Mouse (Mus musculus): ENCODE results near the gene Unc5a.

Unc5a gene

GRCm38 (mm10) chr13:55013702-55014344 lies 64.6 kb downstream of the Unc5a start:
- no peaks in the 10 kb centered on the region for H3K9me3 ChIP-seq (ENCODE audit: low read length)
- no peaks in the 10 kb centered on the region for H3K36me3 ChIP-seq (ENCODE audit: insufficient read depth, low read length)
- TF ChIP-seq POU5F1 (IDR thresholded peaks at IDR 0.05; ENCODE audit: borderline replicate concordance, low read length) = no peak
- TF ChIP-seq CTCF (conservative IDR thresholded peaks at IDR 0.05; ENCODE audit: low read length) = 0 out of 2 replicates have a peak, but pooled peaks have one; percentile 7

GRCm38 (mm10) chr13:55014451-55014850 lies 65.2 kb downstream of the Unc5a start:
- H3K27me3 ChIP-seq (ENCODE audit: insufficient read depth, low read length) = peaks cover 50% of the 10 kb centered on the region
- H3K9me3 ChIP-seq (ENCODE audit: low read length) = no peaks in the 10 kb centered on the region
- no peaks in the 10 kb centered on the region for H3K36me3 ChIP-seq (ENCODE audit: insufficient read depth, low read length)
- TF ChIP-seq POU5F1 (IDR thresholded peaks at IDR 0.05; ENCODE audit: borderline replicate concordance, low read length) = no peak
- no peak for TF ChIP-seq NANOG (IDR thresholded peaks at IDR 0.05; ENCODE audit: borderline replicate concordance, low read length)
- TF ChIP-seq CTCF (conservative IDR thresholded peaks at IDR 0.05; ENCODE audit: low read length) = no peak
- H3K4me1 ChIP-seq (replicated peaks; ENCODE audit: low read depth, low read length) = peaks cover 35% of the 10 kb centered on the region
- no peak overlapping the region for H3K4me3 ChIP-seq (replicated peaks; ENCODE audit: low read length)

More at GRCm38 (mm10) chr13:55013702-55014344, 64.6 kb downstream of the Unc5a start:
- Histone ChIP-seq H3K27me3 (ENCODE audit: insufficient read depth, low read length) (peaks cover 56% of the 10 kb centered on the region), H3K4me3 (replicated peaks; ENCODE audit: low read length) (0 out of 2 replicates have a peak overlapping the region, but pooled peaks have one; percentile 71), H3K4me1 (replicated peaks; ENCODE audit: low read depth, low read length) (peaks cover 35% of the 10 kb centered on the region)

- Histone ChIP-seq H3K27me3 (ENCODE audit: insufficient read depth, low read length) (peaks cover 32% of the 10 kb centered on the region), H3K4me1 (replicated peaks; ENCODE audit: low read depth, low read length) (peaks cover 37% of the 10 kb centered on the region), H3K4me3 (replicated peaks; ENCODE audit: low read length) (no peak overlapping the region), H3K36me3 (ENCODE audit: insufficient read depth, low read length) (no peaks in the 10 kb centered on the region), H3K9me3 (ENCODE audit: low read length) (no peaks in the 10 kb centered on the region)
- no peak for TF ChIP-seq NANOG (IDR thresholded peaks at IDR 0.05; ENCODE audit: borderline replicate concordance, low read length)
- TF ChIP-seq POU5F1 (IDR thresholded peaks at IDR 0.05; ENCODE audit: borderline replicate concordance, low read length) = no peak
- TF ChIP-seq CTCF (conservative IDR thresholded peaks at IDR 0.05; ENCODE audit: low read length) = no peak
These were observed 68.1 kb downstream of the Unc5a start for GRCm38 (mm10) chr13:55017154-55017897.

- Histone ChIP-seq H3K9me3 (ENCODE audit: low read length) (no peaks in the 10 kb centered on the region), H3K36me3 (ENCODE audit: insufficient read depth, low read length) (no peaks in the 10 kb centered on the region), H3K27me3 (ENCODE audit: insufficient read depth, low read length) (peaks cover 25% of the 10 kb centered on the region), H3K4me3 (replicated peaks; ENCODE audit: low read length) (no peak overlapping the region), H3K4me1 (replicated peaks; ENCODE audit: low read depth, low read length) (peaks cover 37% of the 10 kb centered on the region)
- TF ChIP-seq POU5F1 (IDR thresholded peaks at IDR 0.05; ENCODE audit: borderline replicate concordance, low read length) (no peak), NANOG (IDR thresholded peaks at IDR 0.05; ENCODE audit: borderline replicate concordance, low read length) (no peak), CTCF (conservative IDR thresholded peaks at IDR 0.05; ENCODE audit: low read length) (no peak)
These were observed 68.8 kb downstream of the Unc5a start for GRCm38 (mm10) chr13:55017898-55018599.

DNA sequence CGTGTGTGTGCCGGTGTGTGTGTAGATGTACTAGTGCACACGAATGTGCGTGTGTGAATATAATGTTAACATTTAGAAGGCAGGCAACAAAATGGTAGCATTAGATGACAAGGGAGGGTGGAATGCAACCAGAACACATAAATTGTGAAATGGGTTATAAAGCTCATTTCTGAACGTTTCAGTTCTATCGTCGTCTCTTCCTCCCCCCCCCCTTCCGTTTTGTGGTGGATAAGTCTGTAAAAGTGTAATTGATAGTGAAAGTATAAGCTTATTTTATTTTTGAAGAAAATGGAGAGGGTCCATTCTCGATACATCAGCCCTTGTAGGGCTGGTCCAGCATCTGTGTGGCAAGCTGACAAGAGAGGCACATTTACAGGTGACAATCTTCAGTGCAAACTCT lies 69.5 kb downstream of the Unc5a start:
- Histone ChIP-seq H3K4me3 (replicated peaks; ENCODE audit: low read length) (no peak overlapping the region), H3K27me3 (ENCODE audit: insufficient read depth, low read length) (peaks cover 19% of the 10 kb centered on the region), H3K9me3 (ENCODE audit: low read length) (no peaks in the 10 kb centered on the region), H3K4me1 (replicated peaks; ENCODE audit: low read depth, low read length) (peaks cover 36% of the 10 kb centered on the region), H3K36me3 (ENCODE audit: insufficient read depth, low read length) (no peaks in the 10 kb centered on the region)
- TF ChIP-seq NANOG (IDR thresholded peaks at IDR 0.05; ENCODE audit: borderline replicate concordance, low read length) (no peak), POU5F1 (IDR thresholded peaks at IDR 0.05; ENCODE audit: borderline replicate concordance, low read length) (no peak), CTCF (conservative IDR thresholded peaks at IDR 0.05; ENCODE audit: low read length) (no peak)

DNA sequence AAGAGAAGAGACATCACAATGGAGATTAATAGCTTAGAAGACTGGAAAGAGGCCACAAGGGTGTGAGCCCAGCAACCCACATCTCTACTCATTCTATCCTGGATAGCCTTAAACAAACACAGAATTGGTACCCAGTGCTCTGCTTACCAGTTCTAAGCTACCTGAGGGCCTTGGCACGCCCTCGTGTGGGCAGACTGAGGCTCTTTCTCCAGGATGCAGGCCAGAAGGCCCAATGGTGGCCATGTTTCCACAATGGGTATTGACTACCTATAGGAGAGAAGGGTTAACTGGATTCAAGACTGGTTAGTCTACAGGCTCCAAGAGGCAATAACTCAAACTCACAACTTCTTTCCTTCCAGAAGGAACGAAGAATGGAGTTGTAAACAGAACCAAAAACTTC lies 70.0 kb downstream of the Unc5a start:
- H3K36me3 ChIP-seq (ENCODE audit: insufficient read depth, low read length) = no peaks in the 10 kb centered on the region
- no peak overlapping the region for H3K4me3 ChIP-seq (replicated peaks; ENCODE audit: low read length)
- TF ChIP-seq NANOG (IDR thresholded peaks at IDR 0.05; ENCODE audit: borderline replicate concordance, low read length) = no peak
- peaks cover 18% of the 10 kb centered on the region for H3K27me3 ChIP-seq (ENCODE audit: insufficient read depth, low read length)
- no peaks in the 10 kb centered on the region for H3K9me3 ChIP-seq (ENCODE audit: low read length)
- H3K4me1 ChIP-seq (replicated peaks; ENCODE audit: low read depth, low read length) = peaks cover 32% of the 10 kb centered on the region

GRCm38 (mm10) chr13:55020051-55020450 lies 70.8 kb downstream of the Unc5a start:
- TF ChIP-seq POU5F1 (IDR thresholded peaks at IDR 0.05; ENCODE audit: borderline replicate concordance, low read length) = no peak
- TF ChIP-seq CTCF (conservative IDR thresholded peaks at IDR 0.05; ENCODE audit: low read length) = no peak
- no peak for TF ChIP-seq NANOG (IDR thresholded peaks at IDR 0.05; ENCODE audit: borderline replicate concordance, low read length)
- H3K36me3 ChIP-seq (ENCODE audit: insufficient read depth, low read length) = no peaks in the 10 kb centered on the region
- no peaks in the 10 kb centered on the region for H3K9me3 ChIP-seq (ENCODE audit: low read length)
- H3K27me3 ChIP-seq (ENCODE audit: insufficient read depth, low read length) = peaks cover 9% of the 10 kb centered on the region
- peaks cover 23% of the 10 kb centered on the region for H3K4me1 ChIP-seq (replicated peaks; ENCODE audit: low read depth, low read length)
- no peak overlapping the region for H3K4me3 ChIP-seq (replicated peaks; ENCODE audit: low read length)

GRCm38 (mm10) chr13:55021194-55021779 lies 72.1 kb downstream of the Unc5a start, which contains the start of gene Hk3:
Gene Hk3 (minus strand): TSS chr13:55021385.
- Histone ChIP-seq H3K4me1 (replicated peaks; ENCODE audit: low read depth, low read length) (peaks cover 22% of the 10 kb centered on the region), H3K36me3 (ENCODE audit: insufficient read depth, low read length) (peaks cover 8% of the 10 kb centered on the region), H3K4me3 (replicated peaks; ENCODE audit: low read length) (no peak within 1 kb of the TSS), H3K27me3 (ENCODE audit: insufficient read depth, low read length) (no peaks in the 10 kb centered on the region), H3K9me3 (ENCODE audit: low read length) (peaks cover 9% of the 10 kb centered on the region)
- no peak for TF ChIP-seq CTCF (conservative IDR thresholded peaks at IDR 0.05; ENCODE audit: low read length)
- TF ChIP-seq POU5F1 (IDR thresholded peaks at IDR 0.05; ENCODE audit: borderline replicate concordance, low read length) = no peak
- no peak for TF ChIP-seq NANOG (IDR thresholded peaks at IDR 0.05; ENCODE audit: borderline replicate concordance, low read length)

Data from E14TG2a.4 (cell line).